Mouse (Mus musculus) stomach, embryonic 15.5 days (tissue): ENCODE results near the gene St6galnac4. TPM values are rescaled to one million over a fixed set of nuclear protein-coding genes. Genes with fewer than 3 reads are reported as not detected.
A peak's percentile ranks its signal among the peaks of the same experiment; 100 is the strongest.

Experiments
- ATAC-seq: fragments of 200-750 bp; cut with Nextera tagmentation; 2 replicates; pipeline ENCODE4 v1.8.0; 2017; ENCODE audit warnings: low read depth, moderate number of reproducible peaks, moderate TSS enrichment; ENCODE audit not compliant: insufficient read depth, low FRiP score
- H3K27ac ChIP-seq: fragments of 300-500 bp; sonication (generic); 2 replicates; pipeline ENCODE4 v1.5.1; 2015; ENCODE audit warnings: mild to moderate bottlenecking, inconsistent platforms
- H3K27me3 ChIP-seq: fragments of 300-500 bp; sonication (generic); replicated peaks from 2 replicates; pipeline ENCODE4 v1.6.1; 2015; ENCODE audit warnings: inconsistent platforms
- H3K36me3 ChIP-seq: fragments of 300-500 bp; sonication (generic); 2 replicates; pipeline ENCODE4 v1.6.1; 2015; ENCODE audit warnings: inconsistent platforms
- H3K4me1 ChIP-seq: fragments of 300-500 bp; sonication (generic); 2 replicates; pipeline ENCODE4 v1.6.1; 2015; ENCODE audit warnings: inconsistent platforms
- H3K4me2 ChIP-seq: fragments of 300-500 bp; sonication (generic); 2 replicates; pipeline ENCODE4 v1.6.1; 2015; ENCODE audit warnings: mild to moderate bottlenecking, inconsistent platforms
- H3K4me3 ChIP-seq: fragments of 300-500 bp; sonication (generic); replicated peaks from 2 replicates; pipeline ENCODE4 v1.5.1; 2015; ENCODE audit warnings: inconsistent platforms
- H3K9ac ChIP-seq: fragments of 300-500 bp; sonication (generic); 2 replicates; pipeline ENCODE4 v1.6.1; 2015; ENCODE audit warnings: inconsistent platforms
- H3K9me3 ChIP-seq: fragments of 300-500 bp; sonication (generic); 2 replicates; pipeline ENCODE4 v1.6.1; 2016; ENCODE audit warnings: inconsistent platforms
- WGBS: fragments of 180-500 bp; shearing (Covaris S2); methylation state at CpG from one replicate; pipeline ENCODE4 v1.1.7; 2015; 5-methylcytosine and 5-hydroxymethylcytosine counted together
- polyA plus RNA-seq: library from polyadenylated mRNA; unstranded; fragments of >200 nt; fragmentation: Nextera tagmentation; extraction: Ambion mirVana; gene quantifications from 2 replicates; pipeline ENCODE4 v1.2.1, GENCODE M21; 2015

St6galnac4 gene
- polyA plus RNA-seq, 1 experiment from 2014 or later: 18.3 TPM

- Histone ChIP-seq H3K4me2 (peak overlapping the region; percentile 91), H3K27ac (peak overlapping the region; percentile 46), H3K9me3 (no peaks in the 10 kb centered on the region), H3K27me3 (0 out of 2 replicates have a peak, but pooled peaks cover 2% of the 10 kb centered on the region), H3K4me3 (peak overlapping the region; percentile 70), H3K9ac (peak overlapping the region; percentile 65), H3K4me1 (peaks cover 44% of the 10 kb centered on the region), H3K36me3 (no peaks in the 10 kb centered on the region)
- WGBS: 10% methylated on average over 55 of the region's 55 CpGs
- peak; percentile 73; the same call in 1 of the 2 replicates for ATAC-seq
Measured at GRCm38 (mm10) chr2:32606161-32607142, 19.6 kb downstream of the St6galnac4 start.

GRCm38 (mm10) chr2:32607262-32607947, 20.5 kb downstream of the St6galnac4 start:
- no peaks in the 10 kb centered on the region for H3K9me3 ChIP-seq
- peak overlapping the region; percentile 46 for H3K27ac ChIP-seq
- peak overlapping the region; percentile 91 for H3K4me2 ChIP-seq
- peak overlapping the region; percentile 65 for H3K9ac ChIP-seq
- WGBS: 4% methylated on average over 34 of the region's 34 CpGs
- ATAC-seq: 0 out of 2 replicates have a peak, but pooled peaks have one; percentile 3
- H3K4me1 ChIP-seq: peaks cover 37% of the 10 kb centered on the region
- peaks cover 4% of the 10 kb centered on the region; the same call in 1 of the 2 replicates for H3K36me3 ChIP-seq
- peak overlapping the region; percentile 70 for H3K4me3 ChIP-seq
- 0 out of 2 replicates have a peak, but pooled peaks cover 2% of the 10 kb centered on the region for H3K27me3 ChIP-seq

GRCm38 (mm10) chr2:32608141-32608777, 21.4 kb downstream of the St6galnac4 start:
- 8% methylated on average over 25 of the region's 25 CpGs for WGBS
- Histone ChIP-seq H3K27ac (peak overlapping the region; percentile 46), H3K9ac (no peak overlapping the region), H3K4me3 (peak overlapping the region; percentile 70), H3K9me3 (no peaks in the 10 kb centered on the region), H3K4me2 (peak overlapping the region; percentile 91), H3K27me3 (0 out of 2 replicates have a peak, but pooled peaks cover 2% of the 10 kb centered on the region), H3K4me1 (peaks cover 33% of the 10 kb centered on the region), H3K36me3 (peaks cover 5% of the 10 kb centered on the region; the same call in 1 of the 2 replicates)
- peak; percentile 50 for ATAC-seq

DNA sequence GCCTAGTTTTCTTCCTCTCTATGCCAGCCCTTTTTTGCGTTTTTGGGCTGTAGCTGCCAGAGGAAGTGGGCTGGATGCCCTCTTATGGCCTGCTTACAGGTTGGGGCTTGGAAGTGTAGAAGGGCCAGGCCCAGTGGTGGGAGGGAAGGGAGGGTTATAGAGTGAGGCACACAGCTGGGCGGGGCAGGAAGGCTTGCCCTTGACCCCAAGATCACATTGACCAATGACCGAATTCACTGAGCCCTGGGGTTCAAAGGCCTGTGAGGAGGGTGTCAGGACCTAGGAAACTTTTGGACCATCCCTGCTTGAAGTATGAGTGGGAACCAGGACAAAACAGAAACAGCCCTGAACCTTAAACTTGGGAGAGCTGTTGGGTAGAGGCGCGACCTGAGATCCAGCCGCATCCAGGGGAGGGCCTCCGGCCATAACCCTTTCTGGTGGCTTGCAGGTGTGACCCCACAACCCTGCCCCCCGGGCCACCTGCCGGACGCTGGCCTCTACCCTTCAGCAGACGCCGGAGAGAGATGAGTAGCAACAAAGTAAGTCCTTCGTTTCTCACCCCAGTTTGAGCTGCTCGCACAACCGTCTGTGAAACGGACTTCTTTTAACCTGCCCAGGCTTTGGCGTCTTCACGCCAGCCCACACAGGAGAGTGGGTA, 22.0 kb downstream of the St6galnac4 start:
- H3K36me3 ChIP-seq: peaks cover 5% of the 10 kb centered on the region; the same call in 1 of the 2 replicates
- H3K4me1 ChIP-seq: peaks cover 33% of the 10 kb centered on the region
- 0 out of 2 replicates have a peak, but pooled peaks cover 2% of the 10 kb centered on the region for H3K27me3 ChIP-seq
- peak overlapping the region; percentile 46 for H3K27ac ChIP-seq
- 51% methylated on average over 18 of the region's 18 CpGs for WGBS
- no peaks in the 10 kb centered on the region for H3K9me3 ChIP-seq
- H3K4me2 ChIP-seq: peak overlapping the region; percentile 91
- no peak overlapping the region for H3K9ac ChIP-seq
- ATAC-seq: no peak
- peak overlapping the region; percentile 70 for H3K4me3 ChIP-seq

GRCm38 (mm10) chr2:32610610-32611229, 23.8 kb downstream of the St6galnac4 start:
- ATAC-seq: no peak
- Histone ChIP-seq H3K4me3 (peak overlapping the region; percentile 39), H3K36me3 (peaks cover 11% of the 10 kb centered on the region; the same call in 1 of the 2 replicates), H3K27ac (peak overlapping the region; percentile 23; the same call in 1 of the 2 replicates), H3K4me1 (peaks cover 33% of the 10 kb centered on the region), H3K4me2 (peak overlapping the region; percentile 56), H3K9me3 (no peaks in the 10 kb centered on the region), H3K27me3 (0 out of 2 replicates have a peak, but pooled peaks cover 2% of the 10 kb centered on the region), H3K9ac (no peak overlapping the region)
- 12% methylated on average over 23 of the region's 23 CpGs for WGBS

DNA sequence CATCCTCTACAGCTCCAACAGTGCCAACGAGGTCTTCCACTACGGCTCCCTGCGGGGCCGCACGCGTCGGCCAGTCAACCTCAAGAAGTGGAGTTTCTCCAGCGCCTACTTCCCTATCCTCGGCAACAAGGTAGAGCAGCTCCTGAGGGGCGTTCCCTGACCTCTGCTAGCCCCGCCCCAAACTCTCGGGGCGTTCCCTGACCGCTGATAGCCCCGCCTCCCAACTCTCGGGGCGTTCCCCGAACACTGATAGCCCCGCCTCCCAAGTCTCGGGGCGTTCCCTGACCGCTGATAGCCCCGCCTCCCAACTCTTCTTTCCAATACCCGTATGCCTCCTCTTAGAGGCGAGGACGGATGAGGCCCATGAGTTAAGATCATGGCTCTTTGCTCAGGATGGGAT, 25.4 kb downstream of the St6galnac4 start:
- peaks cover 16% of the 10 kb centered on the region; the same call in 1 of the 2 replicates for H3K36me3 ChIP-seq
- no peak overlapping the region for H3K4me3 ChIP-seq
- H3K4me2 ChIP-seq: no peak overlapping the region
- no peak overlapping the region for H3K9ac ChIP-seq
- 0 out of 2 replicates have a peak, but pooled peaks cover under 1% of the 10 kb centered on the region for H3K27me3 ChIP-seq
- H3K9me3 ChIP-seq: no peaks in the 10 kb centered on the region
- no peak for ATAC-seq
- no peak overlapping the region for H3K27ac ChIP-seq
- H3K4me1 ChIP-seq: peaks cover 30% of the 10 kb centered on the region
- WGBS: 67% methylated on average over 26 of the region's 26 CpGs

- Histone ChIP-seq H3K9ac (no peak overlapping the region), H3K27ac (no peak overlapping the region), H3K4me2 (no peak overlapping the region), H3K4me3 (no peak overlapping the region), H3K36me3 (peaks cover 18% of the 10 kb centered on the region; the same call in 1 of the 2 replicates), H3K4me1 (peaks cover 30% of the 10 kb centered on the region), H3K9me3 (no peaks in the 10 kb centered on the region), H3K27me3 (no peaks in the 10 kb centered on the region)
- 94% methylated on average over 1 of the region's 1 CpGs for WGBS
- no peak for ATAC-seq
Measured at GRCm38 (mm10) chr2:32617109-32617508, 30.2 kb downstream of the St6galnac4 start.

DNA sequence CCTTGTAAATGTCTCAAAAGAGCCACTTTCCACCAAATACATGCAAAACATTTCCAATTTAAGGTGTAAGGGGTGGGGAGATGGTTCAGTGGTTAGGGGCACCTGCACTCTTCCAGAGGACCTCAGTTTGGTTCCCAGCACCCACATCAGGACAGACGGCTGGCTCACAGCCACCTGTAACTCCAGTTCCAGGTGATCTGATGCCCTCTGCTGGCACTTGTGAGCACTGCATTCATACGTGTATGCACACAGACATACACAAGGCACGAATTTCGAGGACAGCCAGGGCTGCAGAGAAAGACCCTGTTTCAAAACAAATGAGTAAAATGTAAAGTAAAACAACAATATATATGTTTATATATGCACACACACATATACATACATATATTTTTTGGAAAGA, 30.7 kb downstream of the St6galnac4 start:
- peaks cover 32% of the 10 kb centered on the region for H3K4me1 ChIP-seq
- no peak overlapping the region for H3K27ac ChIP-seq
- no peak overlapping the region for H3K9ac ChIP-seq
- H3K27me3 ChIP-seq: no peaks in the 10 kb centered on the region
- H3K4me3 ChIP-seq: no peak overlapping the region
- H3K9me3 ChIP-seq: no peaks in the 10 kb centered on the region
- 91% methylated on average over 4 of the region's 4 CpGs for WGBS
- H3K4me2 ChIP-seq: no peak overlapping the region
- no peak for ATAC-seq
- H3K36me3 ChIP-seq: peaks cover 15% of the 10 kb centered on the region; the same call in 1 of the 2 replicates

GRCm38 (mm10) chr2:32618051-32618450, 31.2 kb downstream of the St6galnac4 start:
- Histone ChIP-seq H3K4me2 (no peak overlapping the region), H3K27ac (no peak overlapping the region), H3K9me3 (no peaks in the 10 kb centered on the region), H3K27me3 (no peaks in the 10 kb centered on the region), H3K9ac (no peak overlapping the region), H3K4me3 (no peak overlapping the region), H3K36me3 (peaks cover 15% of the 10 kb centered on the region; the same call in 1 of the 2 replicates), H3K4me1 (peaks cover 32% of the 10 kb centered on the region)
- ATAC-seq: no peak
- 85% methylated on average over 9 of the region's 9 CpGs for WGBS

- Histone ChIP-seq H3K9ac (no peak overlapping the region), H3K4me3 (no peak overlapping the region)
- WGBS: 13% methylated on average over 4 of the region's 4 CpGs
Measured at GRCm38 (mm10) chr2:32620682-32621516, 34.0 kb downstream of the St6galnac4 start.

More at GRCm38 (mm10) chr2:32620682-32621516, 34.0 kb downstream of the St6galnac4 start:
- peak overlapping the region; percentile 86 for H3K27ac ChIP-seq
- H3K4me2 ChIP-seq: peak overlapping the region; percentile 10; the same call in 1 of the 2 replicates
- peak; percentile 67 for ATAC-seq
- H3K4me1 ChIP-seq: peaks cover 53% of the 10 kb centered on the region
- peaks cover 9% of the 10 kb centered on the region; the same call in 1 of the 2 replicates for H3K36me3 ChIP-seq
- no peaks in the 10 kb centered on the region for H3K27me3 ChIP-seq
- H3K9me3 ChIP-seq: no peaks in the 10 kb centered on the region
